Mouse (Mus musculus): ENCODE data around the gene Scgb1b30. TPM values are rescaled to one million over a fixed set of nuclear protein-coding genes. Genes with fewer than 3 reads are reported as not detected.

Scgb1b30 gene
- polyA plus RNA-seq (2014; fragmentation: Illumina TruSeq; extraction: RNeasy Lipid Tissue Mini Kit (QIAGEN cat#74804); ENCODE audit: low read depth, low replicate concordance): not detected

DNA sequence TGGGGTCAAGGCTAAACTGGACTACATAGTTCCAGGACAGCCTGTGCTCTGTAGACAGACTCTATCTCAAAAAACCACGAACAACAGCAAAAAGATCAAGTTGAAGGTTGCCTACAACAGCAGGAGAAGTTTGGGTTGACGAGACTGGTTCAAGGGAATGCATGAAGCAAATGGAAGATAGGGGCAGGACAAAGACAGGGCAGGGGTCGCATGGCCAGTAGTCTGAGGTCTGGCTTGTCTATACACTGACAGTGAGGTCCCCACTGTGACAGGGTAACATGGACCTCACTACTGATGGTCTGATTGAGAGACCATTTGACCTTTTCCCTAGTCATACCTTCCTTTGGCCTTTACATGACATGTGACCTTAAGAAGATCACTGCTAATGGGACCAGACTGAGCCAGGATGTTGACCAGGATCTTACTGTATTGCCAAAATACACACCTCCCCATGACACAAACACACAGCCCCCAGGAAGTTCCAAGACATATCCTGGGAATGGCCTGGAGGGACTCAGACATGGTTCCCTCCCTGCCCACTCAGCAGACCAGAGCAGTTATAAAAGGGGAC, at the start of gene Scgb1b30:
Gene Scgb1b30 (plus strand): TSS at position 521 of the 571 bp plus-strand sequence.

GRCm38 (mm10) chr7:34133117-34133762, 38.0 kb downstream of the Scgb1b30 start, which contains the start of gene Wtip:
TSS of gene Wtip (minus strand) at chr7:34133268.

Other genes with a start within 250 kb of the Scgb1b30 start
- not detected for gene Scgb2b26, start 150.4 kb upstream of the Scgb1b30 start, polyA plus RNA-seq (2014; fragmentation: Illumina TruSeq; extraction: RNeasy Lipid Tissue Mini Kit (QIAGEN cat#74804); ENCODE audit: low read depth, low replicate concordance)
- not detected for gene Scgb2b27, start 81.5 kb upstream of the Scgb1b30 start, polyA plus RNA-seq (2014; fragmentation: Illumina TruSeq; extraction: RNeasy Lipid Tissue Mini Kit (QIAGEN cat#74804); ENCODE audit: low read depth, low replicate concordance)
- not detected for gene Scgb1b27, start 73.9 kb upstream of the Scgb1b30 start, polyA plus RNA-seq (2014; fragmentation: Illumina TruSeq; extraction: RNeasy Lipid Tissue Mini Kit (QIAGEN cat#74804); ENCODE audit: low read depth, low replicate concordance)
- gene Wtip, start 37.8 kb downstream of the Scgb1b30 start, polyA plus RNA-seq (2014; fragmentation: Illumina TruSeq; extraction: RNeasy Lipid Tissue Mini Kit (QIAGEN cat#74804); ENCODE audit: low read depth, low replicate concordance): 18.9 TPM
- gene Uba2, start 74.2 kb downstream of the Scgb1b30 start, polyA plus RNA-seq (2014; fragmentation: Illumina TruSeq; extraction: RNeasy Lipid Tissue Mini Kit (QIAGEN cat#74804); ENCODE audit: low read depth, low replicate concordance): 75.8 TPM
- gene Pdcd2l, start 101.2 kb downstream of the Scgb1b30 start, polyA plus RNA-seq (2014; fragmentation: Illumina TruSeq; extraction: RNeasy Lipid Tissue Mini Kit (QIAGEN cat#74804); ENCODE audit: low read depth, low replicate concordance): 18.3 TPM
- 240 TPM for gene Gpi1, start 134.9 kb downstream of the Scgb1b30 start, polyA plus RNA-seq (2014; fragmentation: Illumina TruSeq; extraction: RNeasy Lipid Tissue Mini Kit (QIAGEN cat#74804); ENCODE audit: low read depth, low replicate concordance)
- not detected for gene Gm6096, start 155.6 kb downstream of the Scgb1b30 start, polyA plus RNA-seq (2014; fragmentation: Illumina TruSeq; extraction: RNeasy Lipid Tissue Mini Kit (QIAGEN cat#74804); ENCODE audit: low read depth, low replicate concordance)
- 33.8 TPM for gene 4931406P16Rik, start 218.1 kb downstream of the Scgb1b30 start, polyA plus RNA-seq (2014; fragmentation: Illumina TruSeq; extraction: RNeasy Lipid Tissue Mini Kit (QIAGEN cat#74804); ENCODE audit: low read depth, low replicate concordance)

All from adipose tissue, adult 10 weeks (tissue).